Mouse (Mus musculus): Measurements from ENCODE around the gene Ncoa1.
A peak's percentile ranks its signal among the peaks of the same experiment; 100 is the strongest.

Ncoa1 gene

DNA sequence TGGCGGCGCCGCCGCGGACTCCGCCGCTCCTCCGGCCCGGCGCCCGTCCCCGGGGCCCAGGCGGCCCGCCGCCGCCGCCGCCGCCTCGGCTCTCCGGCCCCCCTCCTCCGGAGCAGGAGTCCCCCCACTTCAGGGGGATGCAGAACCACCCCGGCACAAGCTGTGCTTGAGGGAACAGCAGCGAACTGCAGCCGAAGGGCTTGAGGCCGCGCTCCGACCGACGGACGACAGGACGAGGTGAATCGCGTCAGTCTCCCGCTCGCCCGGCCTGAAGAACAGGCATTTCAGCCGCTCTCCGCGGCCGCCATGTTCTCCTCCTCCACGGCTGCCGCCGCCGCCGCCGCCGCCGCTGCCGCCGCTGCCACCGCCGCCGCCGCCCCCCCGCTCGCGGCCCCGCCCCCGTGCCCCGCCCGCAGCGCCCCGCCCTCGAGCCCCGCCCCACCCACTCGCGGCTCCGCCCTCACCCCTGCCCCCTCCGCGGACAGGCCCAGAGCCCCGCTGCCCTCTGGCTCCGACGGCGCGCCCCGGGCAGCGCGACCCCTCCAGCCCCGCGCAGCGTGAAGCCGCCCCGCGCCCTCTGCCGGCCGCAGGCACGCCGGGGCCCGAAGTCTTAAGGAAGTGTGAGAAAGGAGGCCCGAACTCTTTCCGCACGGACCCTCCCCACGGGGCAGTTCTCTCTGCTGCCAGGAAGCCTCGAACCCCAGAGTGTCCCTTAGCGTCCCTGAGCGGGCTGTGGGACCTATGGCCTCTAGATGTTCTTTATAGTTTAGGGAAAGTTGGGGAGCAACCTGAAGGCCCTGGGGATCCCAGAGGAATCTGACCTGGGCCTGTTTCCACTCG lies at the start of gene Ncoa1:
TSS of gene Ncoa1 (minus strand) at position 351 of the 840 bp plus-strand sequence.
- peak; percentile 63 to 76 for DNase-seq (ENCODE audit: low spot score in 2 of 2)

DNA sequence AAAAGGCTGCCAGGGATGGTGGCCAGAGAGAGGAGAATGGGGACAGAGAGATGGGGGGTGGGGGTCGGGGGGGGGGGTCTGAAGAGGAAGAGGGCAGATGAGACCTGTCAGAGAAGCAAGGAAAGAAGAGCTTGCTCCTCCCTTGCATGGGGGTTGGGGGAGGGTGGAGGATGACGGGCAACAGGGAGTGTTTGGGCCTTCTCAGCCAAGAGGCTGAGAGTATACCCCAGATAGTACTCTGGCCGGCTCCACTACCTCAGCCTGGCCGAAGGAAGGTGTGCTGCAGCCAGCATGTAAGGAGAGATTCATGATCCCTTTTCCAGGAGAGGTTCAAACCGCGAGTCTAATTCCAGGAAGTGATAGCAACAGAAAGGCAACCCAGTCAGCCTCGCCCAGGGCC lies 47.6 kb upstream of the Ncoa1 start:
- no peak for DNase-seq (ENCODE audit: low spot score in 2 of 2)

DNA sequence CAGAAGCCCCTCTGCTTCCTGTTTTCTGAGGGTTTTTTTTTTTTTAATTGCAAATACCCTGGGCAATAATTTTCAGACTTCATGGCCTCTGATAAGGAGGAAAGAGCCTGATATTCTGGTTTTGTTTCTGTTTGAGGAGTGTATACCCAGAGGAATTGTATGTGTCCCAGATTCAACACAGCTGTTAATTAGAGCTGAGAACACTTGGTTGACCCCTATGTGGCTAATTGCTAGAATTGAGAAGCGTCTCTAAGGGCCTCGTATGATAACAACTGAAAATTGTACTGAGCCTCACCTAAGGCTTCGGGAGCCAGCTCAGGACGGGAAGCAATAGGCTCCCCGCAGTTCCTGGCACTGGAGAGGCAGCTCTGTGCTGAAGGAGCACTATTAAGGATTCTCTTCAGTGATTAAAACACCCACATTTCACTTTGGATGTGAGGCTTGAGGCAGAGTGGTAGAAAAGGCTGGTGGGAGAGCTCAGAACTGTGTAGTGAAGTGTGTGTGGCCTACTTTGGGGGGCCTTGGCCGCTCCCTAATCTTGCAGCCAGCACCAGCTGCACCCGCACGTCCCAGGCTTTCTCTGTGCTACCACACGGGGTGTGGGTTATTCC lies 46.8 kb upstream of the Ncoa1 start:
- DNase-seq (ENCODE audit: low spot score in 2 of 2): no peak

DNA sequence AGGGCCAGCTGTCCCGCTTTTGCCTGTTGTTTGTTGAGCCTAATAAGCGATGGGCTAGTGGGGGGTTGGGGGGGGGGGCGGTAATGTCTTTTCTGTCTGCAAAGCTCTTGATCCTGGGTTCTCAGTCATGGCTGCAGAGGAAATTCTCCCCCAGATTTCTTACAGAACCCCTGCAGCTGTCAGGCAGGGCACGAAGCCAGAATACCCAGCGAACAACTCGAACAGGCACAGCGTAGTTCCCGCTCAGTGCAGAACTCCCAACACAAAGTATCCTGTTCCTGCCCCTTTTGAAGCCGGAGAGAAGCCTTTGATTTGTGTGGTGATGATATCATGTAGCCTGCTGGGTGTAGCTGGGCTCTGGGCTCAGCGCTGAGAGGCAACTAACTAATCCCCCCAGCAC lies 46.2 kb upstream of the Ncoa1 start:
- peak in 1 of 2 experiments; percentile 26 for DNase-seq (ENCODE audit: low spot score in 2 of 2)

DNA sequence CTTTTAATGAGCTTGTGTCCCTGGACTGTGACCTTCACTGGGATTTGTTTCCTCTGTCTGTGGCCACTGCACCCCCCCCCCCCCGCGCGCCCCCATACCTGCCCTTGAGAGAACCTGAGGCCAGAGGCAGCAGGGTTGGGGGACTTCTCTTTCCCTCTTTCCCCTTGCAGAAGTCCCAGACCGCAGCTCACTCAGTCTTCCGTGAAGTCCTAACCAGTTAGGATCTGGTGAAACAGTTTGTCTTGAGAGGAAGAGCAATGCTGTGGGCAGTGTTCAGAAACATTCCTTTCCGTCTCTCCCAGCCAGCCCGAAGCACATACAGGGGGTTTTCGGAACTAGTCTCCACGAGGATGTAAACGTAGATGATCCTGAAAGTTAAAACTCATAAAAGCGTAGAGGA lies 42.0 kb upstream of the Ncoa1 start:
- DNase-seq (ENCODE audit: low spot score in 2 of 2): no peak

DNA sequence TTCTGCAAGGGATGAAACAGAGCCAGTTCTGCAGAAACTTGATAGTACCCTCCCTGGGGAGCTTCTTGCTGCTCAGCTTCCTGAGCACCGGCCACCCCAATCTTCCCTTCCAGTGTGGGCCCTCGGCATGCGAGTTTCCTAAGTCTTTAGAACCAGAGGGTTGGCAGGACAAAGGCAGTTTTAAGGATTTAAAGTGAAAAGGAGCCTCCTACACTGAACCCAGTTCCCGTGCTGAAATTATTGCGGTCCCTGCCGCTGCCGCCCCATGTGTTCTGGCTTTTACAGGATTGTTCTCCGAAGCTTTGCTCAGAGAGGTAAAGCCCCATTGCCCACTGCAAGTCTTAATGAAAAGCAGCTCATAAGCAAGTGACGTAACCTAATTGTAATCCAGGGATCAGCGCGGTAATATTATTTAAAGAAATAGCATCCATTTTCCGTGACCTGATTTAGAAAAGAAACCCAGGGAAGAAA lies 32.6 kb upstream of the Ncoa1 start:
- DNase-seq (ENCODE audit: low spot score in 2 of 2): no peak

DNA sequence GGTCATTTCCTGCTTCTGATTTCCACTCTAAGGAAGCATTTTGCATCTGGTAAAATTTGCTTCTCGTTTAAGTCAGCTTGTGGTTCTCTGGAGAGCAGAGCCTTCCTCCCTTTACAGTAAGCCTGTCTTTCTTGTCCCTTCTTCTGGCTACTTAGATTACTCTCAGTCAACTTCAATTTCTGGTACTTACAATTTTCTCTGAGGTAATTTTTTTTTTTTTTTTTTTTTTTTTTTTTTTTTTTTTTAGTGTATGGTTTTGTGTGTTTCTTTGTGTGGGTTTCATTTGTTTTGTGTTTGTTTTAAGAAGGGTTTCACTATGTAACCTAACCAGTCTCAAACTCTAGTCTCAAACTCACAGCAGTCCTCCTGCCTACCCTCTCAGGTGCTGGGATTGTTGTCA lies 31.2 kb upstream of the Ncoa1 start:
- no peak for DNase-seq (ENCODE audit: low spot score in 2 of 2)

DNA sequence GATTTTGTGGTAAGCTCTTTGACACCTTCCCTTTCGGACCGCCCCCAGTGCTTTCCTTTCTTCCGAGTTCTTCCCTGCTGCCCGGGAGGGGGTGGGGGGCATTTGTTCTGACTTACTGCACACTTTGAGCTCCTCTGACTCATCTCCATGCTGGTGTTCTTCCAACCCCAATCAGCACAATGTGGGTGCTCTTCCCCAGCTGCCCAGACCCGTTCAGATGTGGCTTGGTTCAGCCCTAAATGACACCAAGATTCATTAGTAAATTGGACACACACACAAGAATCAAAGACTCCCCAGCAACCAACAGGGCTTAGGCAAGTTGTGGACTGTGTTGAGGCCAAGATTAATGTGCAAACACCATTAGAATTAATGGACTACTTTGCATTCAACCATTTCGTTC lies 30.5 kb upstream of the Ncoa1 start:
- no peak for DNase-seq (ENCODE audit: low spot score in 2 of 2)

DNA sequence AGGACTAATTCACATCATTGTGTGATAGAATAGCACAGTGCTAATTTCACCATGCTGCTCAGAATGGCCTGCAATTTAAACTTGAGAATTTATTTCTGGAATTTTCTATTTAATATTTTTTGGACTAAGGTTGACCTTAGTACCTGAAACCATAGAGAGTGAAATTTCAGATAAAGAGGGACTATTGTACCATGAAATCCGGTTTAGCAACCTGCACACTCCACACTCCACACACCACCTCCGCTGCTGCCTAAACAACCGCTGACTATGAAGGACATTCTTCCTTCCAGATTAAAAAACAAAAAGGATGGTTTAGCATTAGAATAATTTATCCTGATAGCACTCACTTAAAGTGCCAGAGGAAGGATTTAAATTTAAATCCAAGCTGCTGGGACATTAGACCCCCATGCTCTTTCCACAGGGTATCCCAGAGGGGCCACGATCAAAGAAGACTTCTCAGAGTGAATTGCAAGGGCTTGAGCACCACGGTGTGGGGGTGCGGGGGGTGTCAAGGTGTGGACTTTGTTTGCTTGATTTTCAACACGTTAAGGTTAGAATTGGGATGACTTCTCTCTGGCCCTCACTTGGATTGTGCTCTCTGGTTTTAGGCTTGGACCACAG lies 29.9 kb upstream of the Ncoa1 start:
- no peak for DNase-seq (ENCODE audit: low spot score in 2 of 2)

DNA sequence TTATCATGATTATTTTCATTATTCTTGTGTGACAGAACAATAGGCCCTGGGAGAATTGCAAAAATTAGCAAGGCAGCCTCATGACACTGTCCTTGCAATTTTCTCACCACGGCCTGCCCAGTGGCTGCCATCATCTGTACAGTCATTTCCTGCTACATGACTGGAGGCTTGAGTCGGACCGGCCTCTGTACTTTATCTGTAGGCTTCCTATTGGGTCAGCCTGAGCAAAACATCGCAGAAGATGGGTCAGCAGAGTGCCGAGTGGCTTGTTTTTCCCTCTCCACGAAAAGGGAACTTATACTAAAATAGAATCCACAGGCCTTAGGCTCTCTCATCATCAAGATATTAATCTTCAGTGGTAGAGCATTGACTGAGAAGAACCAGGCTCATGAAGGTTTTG lies 28.3 kb upstream of the Ncoa1 start:
- no peak for DNase-seq (ENCODE audit: low spot score in 2 of 2)

DNA sequence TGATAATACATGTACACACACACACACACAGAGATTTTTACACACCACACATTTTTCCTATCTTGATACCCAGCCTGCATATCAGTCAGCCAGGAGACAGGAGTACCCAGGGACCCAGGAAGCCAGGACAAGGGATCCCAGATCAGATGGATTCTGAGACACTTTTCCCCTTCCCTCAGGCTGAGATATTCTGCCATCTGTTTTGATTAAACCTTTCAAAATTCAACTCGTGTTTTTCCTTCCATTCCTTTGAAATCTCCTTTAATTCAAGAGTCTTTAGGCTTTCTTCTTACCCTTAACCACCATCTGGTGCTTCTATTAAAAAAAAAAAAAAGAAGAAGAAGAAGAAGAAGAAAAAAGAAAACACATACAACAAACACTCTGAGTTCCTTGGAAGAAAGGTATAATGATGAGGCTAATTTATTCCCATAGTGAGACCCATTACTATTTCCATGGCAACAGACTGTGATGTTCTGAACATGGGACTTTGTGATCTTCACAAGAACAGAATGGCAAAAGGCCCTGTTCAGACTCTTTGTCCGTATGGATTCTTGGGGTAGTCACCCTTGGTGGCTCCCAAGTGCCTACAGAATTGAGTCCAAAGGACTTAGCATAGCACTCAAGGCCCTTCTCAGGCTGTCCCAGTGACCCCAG lies 26.8 kb upstream of the Ncoa1 start:
- DNase-seq (ENCODE audit: low spot score in 2 of 2): no peak

DNA sequence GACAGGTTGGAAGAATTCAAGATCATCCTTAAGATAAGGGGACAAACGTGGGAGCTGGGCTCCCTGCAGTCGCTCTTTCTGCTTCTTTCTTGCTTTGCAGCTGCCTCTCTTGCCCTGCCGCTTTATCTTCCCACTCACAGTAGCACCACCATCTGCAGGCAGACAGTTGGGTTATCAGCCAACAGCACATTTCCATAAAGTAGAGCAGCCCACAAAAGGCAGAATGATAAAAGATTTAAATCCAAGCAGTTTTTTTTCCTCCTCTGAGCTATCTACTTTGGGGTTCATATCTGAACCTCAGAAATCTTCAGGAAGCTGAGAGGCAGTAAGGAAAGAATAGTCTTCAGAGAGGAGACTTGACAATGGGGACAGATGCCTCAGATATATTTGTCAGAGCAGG lies 24.9 kb upstream of the Ncoa1 start:
- DNase-seq (ENCODE audit: low spot score in 2 of 2): no peak

DNA sequence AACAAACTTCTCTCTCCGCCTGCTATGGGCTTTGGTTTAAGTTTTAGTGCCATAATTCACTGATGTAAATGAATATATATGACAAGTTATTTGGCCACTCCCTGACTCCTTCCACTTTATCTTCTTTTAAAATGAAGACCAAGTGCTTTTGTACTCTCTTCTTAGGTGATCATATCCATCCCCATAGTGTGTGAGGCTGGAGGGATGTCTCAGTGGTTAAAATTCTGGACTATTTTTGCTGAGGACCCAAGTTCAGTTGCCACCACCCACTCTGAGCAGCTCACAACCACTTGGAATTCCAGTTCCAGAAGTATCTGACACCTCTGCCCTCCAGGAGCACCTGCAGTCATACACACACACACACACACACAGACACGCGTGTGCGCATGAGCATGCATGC lies 23.5 kb upstream of the Ncoa1 start:
- no peak for DNase-seq (ENCODE audit: low spot score in 2 of 2)

DNA sequence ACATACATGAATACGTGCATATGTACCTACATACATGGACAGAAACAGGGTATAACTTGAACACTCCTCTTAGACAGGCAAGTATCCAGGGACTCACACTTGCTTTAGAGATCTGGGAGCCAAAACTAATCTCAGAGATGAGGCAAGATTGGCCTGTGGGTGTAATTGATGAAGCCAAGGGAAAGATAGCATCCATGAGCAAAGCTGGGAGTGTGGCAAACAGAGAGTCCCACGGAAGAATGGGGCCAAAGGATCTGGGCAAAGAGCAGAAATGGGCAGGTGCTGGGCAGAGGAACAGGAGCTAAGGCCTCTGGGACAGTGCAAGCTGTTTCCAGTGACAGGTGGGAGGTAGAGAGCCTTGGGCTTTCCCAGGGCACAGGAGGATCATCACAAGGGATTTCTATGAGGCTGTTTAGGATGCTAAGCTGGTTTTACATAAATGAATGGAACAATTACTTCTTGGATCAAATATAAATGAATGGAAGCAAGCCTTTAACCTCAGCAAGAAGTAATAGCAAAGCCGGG lies 22.7 kb upstream of the Ncoa1 start:
- DNase-seq (ENCODE audit: low spot score in 2 of 2): no peak

DNA sequence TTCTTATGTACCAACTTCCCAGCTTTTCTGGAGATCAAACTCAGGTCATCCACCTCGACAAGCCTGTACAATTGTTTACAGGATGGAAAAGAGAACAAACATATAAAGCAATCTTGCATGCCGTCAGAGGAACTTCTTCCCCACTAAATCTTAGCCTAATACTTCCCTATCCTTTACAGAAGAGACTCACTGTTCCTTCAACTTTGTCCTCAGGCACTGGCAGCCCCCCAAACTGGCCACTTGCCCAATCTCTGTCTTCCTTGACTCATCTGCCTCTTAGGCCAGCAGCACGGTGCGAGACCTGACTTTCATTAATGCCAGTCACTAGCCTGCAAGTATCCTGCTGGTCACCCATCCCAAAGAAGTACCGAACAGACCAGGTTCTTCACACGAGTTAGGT lies 11.4 kb upstream of the Ncoa1 start:
- DNase-seq (ENCODE audit: low spot score in 2 of 2): no peak

DNA sequence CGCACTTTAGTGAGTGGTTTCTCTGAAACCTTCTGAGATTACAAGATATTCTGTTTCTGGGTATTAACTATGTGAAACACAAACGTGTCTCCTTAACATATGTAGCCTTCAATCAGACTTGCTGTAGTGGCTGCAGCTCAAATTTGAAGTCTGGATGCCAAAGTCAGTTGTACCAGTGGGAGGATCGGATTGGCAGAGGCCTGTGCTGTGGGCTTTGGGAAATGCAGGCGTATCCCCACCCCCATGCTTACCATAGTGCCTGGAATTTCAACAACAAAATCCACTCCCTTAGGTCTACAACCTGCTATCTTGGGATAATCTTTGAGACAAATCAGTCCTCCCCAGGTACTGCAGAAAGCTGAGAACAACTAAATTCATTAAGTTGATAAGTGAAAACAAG lies 6.4 kb upstream of the Ncoa1 start:
- no peak for DNase-seq (ENCODE audit: low spot score in 2 of 2)

DNA sequence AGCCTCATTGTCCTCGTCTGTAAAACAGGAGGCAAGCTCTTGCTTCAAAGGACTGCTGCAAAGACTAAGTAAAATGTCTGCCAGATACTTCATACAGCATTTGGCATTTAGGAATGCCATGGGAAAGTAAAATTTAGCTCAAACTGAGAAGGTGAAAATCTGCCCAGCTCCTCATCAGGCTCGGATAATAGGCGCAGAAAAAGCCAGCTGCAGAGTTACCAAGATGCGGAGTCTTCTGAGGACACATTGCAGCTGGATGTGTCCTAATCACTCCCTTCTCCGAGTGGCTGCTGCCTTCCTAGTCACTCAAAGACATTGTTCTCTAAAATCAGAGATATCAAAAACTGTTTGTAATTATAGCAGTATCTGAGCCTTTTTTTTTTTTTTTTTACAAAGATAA lies 4.7 kb upstream of the Ncoa1 start:
- DNase-seq (ENCODE audit: low spot score in 2 of 2): no peak

DNA sequence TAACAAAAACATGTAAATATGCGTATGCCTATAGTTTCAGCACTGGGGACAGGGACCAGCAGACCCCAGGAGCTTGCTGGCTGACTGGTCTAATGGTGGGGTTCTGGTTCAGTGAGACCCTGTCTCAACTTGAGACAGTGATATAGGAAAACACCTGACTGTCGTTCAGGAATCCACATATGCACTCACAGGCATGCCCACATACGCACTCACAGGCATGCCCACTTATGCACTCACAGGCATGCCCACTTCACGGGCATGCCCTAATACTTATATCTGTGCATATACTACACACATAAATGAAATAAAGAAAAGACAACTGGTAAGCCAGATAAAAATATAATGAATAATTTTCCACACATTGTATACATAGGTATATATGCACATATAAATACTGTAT lies 3.3 kb upstream of the Ncoa1 start:
- no peak for DNase-seq (ENCODE audit: low spot score in 2 of 2)

DNA sequence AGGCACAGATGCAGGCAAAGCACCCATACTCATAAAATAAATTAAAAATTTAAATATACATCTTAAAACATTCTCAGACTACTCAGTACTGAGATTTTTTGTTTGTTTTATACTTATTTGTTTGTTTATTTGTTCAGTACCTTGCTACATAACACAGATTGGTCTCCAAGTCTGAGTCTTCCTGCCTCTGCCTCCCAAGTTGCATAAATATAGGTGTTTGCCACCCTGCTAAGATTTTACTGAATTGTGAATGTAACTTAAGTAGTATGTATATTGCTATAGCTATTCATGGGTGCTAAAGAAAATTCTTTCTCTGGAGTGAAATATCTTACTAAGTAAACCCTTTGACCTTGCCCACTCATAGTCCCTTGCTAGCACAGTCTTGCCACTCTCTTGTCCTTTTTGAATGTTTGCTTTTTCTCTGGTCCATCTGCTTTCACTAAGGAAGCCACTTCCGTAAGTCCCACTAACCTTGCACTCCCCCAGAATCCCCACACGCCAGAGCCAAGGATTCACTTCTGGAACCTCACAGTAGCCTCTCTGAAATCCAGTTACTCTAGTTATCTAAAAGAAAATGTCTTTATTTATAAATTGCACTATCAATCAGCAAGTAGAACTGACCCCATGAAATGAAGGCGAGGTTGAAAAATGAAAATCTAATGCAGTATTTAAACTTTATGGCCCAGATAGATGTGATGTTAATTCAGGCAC lies 2.3 kb upstream of the Ncoa1 start:
- DNase-seq (ENCODE audit: low spot score in 2 of 2): no peak

DNA sequence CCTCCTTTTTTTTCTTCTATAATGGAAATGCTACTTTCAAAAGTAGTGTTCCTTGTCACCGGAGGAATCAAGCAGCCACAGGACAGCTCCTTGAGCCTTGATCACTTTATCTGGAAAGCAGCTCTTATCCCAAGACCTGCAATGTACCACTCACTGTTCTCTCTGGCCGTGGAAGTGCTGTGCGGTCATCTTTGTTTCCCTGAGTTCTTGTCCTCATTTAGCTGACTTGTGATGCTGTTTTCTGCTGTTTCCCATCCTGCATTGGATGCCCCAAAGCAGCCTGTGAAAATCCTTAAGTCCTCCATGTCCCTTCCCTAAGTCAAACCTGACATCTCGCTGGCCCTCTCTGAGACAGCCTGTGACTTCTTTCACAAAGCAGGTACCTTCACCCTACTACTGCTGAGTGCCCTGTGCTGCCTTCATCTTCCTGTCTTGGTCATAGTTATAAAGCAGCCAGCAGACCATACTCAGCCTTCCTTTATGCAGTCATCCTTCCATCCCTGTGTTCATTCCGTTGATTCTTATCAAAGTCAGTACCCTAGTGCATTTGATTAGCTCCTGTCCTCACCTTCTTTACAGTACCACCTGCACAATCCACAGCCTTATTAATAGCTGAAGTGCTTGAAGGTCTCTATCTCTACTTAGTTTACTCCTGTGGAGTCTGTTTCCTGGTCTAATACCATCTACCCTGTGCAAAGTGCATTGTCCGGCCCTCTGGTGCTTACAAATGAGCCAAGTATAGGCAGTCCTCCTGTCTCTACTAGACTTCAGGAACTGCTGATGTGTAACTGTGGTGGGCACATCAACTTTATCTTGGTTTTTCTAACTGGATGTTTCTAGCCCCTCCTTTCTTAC lies 1.2 kb upstream of the Ncoa1 start:
- DNase-seq (ENCODE audit: low spot score in 2 of 2): no peak

Measured in urinary bladder, adult 18-20 months (tissue).